Mouse (Mus musculus) liver, adult 2 months (tissue): ENCODE measurements at regions not wholly inside any gene's neighbourhood (a gene's known extent, or its start where the extent isn't known, plus 50 kb on each side); places are given as distances from the start of the nearest gene placed in this dataset.

Experiments
- CTCF ChIP-seq: fragments of 200-500 bp; IDR thresholded peaks from 2 replicates; pipeline ENCODE4 v1.5.1; 2011; ENCODE audit warnings: low read depth, low read length, control low read depth
- POLR2A ChIP-seq: fragments of 200-500 bp; IDR thresholded peaks from 2 replicates; pipeline ENCODE4 v1.6.1; 2011; ENCODE audit warnings: low read length, control low read depth; ENCODE audit not compliant: insufficient read depth; ENCODE audit errors: extremely low read depth

GRCm38 (mm10) chr9:84399481-84399880, 474.5 kb downstream of the Bckdhb start:
- no peak for TF ChIP-seq CTCF
- TF ChIP-seq POLR2A: no peak
